Mouse (Mus musculus) urinary bladder, postnatal 14 days (tissue): Measurements from ENCODE around the gene Ywhaq.

Source experiments
- DNase-seq: peaks from one replicate; pipeline ENCODE4 v3.0.0; 2021; ENCODE audit warnings: low spot score

The Ywhaq gene

DNA sequence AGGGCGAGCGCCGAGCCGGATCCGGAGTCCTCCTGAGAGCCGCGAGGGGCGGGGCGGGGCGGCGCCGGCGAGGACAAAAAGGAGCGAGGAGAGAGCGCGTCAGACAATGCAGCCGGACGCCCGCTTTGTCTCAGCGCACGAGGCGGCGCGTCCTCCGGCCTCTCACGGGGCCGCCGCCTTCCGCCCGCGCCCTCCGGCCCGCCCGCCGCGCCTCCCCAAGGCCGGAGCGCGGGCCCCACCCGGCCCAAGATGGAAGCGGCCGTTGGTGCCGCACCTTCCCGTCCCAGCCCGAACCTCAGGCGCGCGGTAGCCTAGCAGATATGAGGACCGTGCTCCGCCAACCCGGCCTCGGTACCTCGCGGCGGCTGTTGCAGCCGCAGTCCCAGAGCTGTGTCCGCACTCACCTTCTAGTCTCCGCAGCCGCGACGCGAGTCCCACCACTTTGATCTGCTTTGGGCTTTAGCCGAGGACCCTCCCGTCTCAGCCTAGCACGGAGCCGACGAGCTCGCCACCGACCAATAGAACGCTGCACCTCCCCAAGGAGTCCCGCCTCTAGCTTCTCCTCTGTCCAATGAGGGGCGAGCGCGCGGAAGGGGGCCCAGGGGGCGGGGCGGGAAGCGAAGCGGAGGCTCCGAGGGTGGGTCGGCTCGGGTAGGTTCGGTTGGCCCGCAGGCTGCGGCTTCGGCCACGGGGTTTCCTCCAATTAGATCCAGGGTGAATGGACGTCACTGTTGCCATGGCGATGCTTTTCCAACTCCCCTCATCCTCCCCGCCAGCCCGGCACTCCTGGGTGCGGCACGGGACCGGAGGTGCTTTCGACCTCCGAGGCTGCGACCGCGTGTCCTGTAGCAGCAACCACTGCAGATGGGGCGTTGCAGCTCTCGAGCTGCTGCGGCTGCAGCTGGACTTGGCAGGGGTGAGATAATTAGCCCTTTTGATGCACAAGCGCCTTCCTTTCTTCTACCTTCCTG is at the start of gene Ywhaq:
TSS of gene Ywhaq (minus strand) at position 538 of the 971 bp plus-strand sequence.
- peak; percentile 97 for DNase-seq

DNA sequence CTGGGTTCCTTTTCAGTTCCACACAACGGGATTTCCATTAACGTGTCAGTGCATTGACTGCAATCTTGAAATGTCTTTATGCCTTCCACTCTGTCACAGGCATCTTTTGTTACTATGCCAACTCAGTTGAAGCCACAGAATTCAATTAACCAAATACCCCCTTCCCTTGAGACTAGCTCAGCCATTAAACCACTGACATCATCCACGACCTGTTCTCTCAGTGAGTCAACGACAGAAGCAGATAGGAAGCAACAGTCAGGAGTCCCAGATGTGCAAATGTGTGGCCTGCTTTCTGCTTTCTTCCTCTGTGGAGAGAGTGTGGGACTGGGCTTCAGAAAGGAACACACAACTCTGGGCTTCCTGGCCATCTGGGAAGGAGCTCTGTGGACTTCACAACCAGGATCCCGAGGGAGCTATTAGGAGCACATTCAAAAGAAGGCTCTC is 46.0 kb upstream of the Ywhaq start:
- no peak for DNase-seq

DNA sequence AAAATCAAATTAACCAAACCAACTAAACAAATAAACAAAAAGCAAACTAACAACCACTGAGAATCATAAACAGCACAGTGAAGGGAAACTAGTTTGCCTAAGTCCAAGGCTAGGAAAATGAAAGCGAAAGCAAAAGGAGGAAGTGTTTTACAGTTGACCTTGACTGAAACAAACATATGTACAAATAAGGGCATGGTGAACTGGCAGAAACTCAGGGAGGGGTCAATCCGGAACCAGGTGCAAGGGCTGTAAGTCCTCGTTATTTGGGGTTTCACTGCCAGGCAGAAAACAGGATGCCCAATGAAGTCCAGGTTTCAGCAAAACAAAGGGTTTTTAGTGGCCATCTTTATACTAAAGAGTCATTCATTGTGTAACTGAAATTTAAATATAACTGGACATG is 45.2 kb upstream of the Ywhaq start:
- no peak for DNase-seq

DNA sequence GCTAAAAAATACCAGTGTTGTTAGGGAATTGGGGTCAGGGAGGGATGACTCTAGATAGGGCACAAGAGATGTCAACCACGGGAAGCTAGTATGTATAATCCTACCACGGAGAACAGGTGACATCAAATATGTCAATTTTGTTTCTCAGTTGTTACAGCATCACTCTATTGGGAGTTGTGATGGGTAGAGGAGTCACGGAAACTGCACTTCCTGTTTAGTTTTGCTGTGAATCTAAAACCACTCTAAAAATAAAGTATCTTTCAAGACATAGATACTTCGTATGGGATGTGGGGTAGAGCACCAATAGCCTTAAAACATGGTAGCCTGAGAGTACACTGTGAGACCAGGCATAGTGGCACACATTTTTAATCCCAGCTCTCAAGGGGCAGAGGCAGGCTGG is 42.2 kb upstream of the Ywhaq start:
- DNase-seq = no peak

DNA sequence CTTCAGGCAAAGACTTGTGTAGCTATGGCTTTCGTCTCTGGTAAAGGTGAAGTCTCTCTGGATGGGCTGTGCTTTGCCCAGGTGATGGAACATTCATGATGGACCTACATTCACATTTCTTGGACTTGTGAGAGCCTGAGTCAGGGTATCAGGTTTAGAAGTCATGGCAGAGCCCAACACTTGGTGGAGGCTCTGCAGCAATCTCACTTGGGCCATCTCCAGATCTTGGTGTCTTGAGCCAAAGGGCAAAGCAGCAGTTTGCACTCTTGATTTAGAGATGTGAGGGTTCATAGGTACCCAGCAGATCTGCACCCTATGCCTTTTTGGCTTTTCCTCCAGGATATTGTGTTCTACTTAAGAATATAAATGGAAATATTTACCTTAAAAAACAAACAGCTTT is 38.6 kb upstream of the Ywhaq start:
- no peak for DNase-seq

DNA sequence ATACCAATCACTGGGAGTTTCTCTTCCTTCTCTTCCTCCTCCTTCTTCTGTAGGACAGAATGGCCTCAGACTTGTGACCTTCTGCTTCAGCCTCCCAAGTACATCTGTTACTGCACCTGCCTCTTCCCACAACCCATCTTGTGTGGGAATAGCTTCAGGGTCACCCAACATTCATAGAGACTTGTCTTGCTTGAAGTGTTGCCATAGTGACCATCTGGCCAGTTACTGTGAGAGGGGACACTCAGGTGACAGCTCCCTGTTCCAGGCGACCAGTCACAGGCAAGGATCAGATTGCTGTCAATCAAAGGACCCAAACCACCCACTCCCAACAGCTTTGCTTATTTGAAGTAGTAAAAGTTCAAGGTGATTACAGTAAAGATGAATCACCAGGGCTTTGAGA is 34.3 kb upstream of the Ywhaq start:
- DNase-seq = no peak

DNA sequence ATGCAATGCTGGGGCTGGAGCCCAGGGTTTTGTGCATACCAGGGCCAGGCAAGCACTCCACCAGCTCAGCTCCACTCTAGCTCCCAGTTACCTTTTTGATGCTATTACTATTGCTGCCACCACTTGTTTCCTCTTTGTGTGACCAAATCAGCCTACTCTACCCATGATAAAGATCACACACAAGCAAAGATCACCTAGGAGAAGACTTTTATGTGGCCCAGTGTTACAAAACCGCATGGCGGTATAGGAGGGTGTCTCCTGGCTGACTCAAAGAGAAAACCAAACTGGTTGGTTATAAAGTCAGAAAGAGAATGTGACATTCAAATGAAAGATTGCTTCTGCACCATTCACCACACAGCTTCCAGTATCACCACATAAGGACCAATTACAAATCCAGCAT is 33.9 kb upstream of the Ywhaq start:
- no peak for DNase-seq

DNA sequence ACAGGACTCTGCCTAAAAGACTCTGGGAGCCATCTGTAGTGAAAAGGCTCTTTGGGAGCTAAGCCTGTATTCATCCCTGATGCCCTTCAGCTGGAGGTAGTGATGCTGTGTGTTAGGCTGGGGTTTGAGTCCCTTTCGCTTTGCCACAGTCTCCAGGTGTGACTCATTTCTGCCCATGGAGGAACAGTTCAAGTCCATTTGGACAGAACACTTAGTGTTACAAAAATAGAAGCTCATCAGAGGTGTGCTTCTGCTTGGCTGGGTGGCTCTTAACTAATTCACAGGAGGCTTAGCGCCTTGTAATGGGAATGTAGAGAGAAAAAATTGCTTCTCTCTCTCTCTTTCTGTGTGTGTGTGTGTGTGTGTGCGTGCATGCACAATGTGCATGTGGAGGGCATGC is 26.3 kb upstream of the Ywhaq start:
- DNase-seq = no peak

DNA sequence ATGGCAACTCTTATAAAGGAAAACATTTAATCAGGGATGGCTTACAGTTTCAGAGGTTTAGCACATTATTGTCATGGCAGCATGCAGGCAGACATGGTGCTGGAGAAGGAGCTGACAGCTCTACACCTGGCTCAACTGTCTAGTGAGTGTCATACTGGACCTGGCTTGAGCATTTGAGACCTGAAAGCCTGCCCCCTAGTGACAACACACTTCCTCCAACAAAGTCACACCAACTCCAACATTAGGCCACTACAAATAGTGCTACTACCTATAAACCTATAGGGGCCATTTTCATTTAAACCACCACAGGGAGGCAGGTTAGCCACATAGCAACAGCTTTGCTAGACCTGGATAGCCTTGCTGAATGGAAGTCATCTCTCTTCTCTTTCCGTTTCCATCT is 24.4 kb upstream of the Ywhaq start:
- DNase-seq = no peak

DNA sequence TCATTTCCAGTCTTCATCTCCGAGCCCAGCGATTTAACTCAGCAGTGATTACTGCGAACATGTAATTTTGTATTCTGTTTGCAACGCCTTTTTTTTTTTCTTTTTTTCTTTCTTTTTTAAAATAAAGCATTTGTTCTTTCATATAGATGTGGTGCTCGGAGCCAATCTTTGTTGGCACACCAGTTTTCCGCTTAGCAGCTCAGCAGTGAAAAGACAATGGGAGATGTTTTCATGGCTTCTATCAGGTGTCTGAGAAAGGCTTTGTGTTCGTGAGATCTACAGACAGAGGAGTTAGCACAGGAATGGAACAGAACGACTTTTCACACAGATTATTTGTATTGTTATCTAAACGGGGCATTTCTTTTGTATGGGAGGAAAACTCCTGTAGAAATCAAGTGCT is 22.0 kb upstream of the Ywhaq start:
- DNase-seq = no peak

DNA sequence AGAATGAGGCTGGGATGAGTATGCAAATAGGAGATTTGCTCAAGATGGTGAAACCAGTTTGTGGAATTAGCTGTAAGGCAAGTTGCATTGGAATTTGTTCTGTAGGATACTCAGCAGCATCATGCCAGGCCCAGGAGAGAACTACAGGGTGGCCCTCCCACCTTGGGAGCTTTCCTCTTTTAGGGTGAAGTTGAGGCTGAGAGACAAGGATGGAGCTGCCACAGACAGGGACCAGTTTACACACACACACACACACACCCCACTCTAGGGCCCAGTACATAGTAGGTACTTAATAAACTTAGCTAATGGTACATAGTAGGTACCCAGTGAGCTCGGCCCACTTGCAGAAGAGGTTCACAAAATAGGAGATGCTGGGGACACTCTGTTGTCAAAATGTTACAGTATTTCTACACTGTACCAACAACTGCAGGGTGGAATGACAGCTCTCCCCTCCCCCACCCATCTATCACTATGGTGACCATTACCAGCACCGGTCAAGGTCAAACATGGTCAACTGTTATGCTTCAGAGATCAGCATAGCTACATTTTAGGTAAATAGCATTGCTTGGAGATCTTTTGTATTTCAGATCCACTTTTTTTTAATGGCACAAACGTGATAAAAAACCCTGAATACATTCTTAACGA is 21.4 kb upstream of the Ywhaq start:
- no peak for DNase-seq

DNA sequence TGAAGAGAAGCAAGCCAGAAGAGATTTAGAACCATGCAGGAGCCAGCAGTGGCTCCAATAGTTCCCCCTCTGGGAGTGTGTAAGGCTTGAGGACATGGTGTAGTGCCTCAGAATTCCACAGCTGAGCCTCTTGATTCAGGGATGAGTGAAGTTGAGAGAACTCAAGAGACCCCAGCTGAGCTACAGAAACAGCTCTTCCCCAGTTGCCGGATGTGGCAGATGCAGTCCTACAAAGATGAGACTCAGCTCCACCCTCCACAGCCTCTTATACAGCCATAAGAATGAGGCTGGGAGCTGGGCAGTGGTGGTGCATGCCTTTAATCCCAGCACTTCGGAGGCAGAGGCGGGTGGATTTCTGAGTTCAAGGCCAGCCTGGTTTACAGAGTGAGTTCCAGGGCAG is 20.9 kb upstream of the Ywhaq start:
- DNase-seq = no peak

DNA sequence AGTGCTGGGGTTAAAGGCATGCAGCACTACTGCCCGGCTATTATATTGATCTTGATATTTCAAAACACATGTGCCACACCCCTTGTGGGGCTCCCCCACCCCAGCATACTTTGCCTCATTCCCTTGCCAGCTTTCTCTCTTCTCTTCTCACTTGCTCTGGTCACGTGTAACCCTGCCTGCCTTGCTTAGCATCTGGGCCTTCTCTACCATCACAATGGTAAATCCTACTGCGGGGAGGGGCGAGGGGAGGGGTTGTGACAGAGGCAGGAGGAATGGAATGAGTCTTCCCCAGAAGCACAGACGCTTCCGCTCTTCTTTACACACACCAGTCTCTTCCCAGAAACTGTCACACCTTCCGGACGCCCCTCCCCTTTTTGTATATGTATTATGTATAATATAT is 14.5 kb upstream of the Ywhaq start:
- DNase-seq = no peak

DNA sequence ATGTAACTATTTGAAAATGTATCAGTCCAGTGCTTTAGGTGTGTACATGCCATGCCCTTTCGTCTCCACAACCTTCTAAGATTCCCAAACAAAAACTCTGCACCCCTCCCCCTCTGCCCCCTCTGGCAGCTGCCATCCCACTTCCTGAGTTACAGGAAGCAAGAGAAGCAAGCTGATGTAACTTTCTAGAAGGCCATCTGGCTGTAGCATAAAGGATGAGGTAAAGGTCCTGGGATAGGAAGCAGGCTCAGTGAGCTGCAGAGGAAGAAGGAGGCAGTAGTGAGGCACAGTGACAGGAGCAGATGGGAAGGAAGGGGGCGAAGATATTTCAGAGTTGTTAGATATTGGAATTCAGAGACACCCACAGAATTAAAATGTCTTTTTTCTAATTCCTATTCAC is 13.6 kb upstream of the Ywhaq start:
- DNase-seq = no peak

DNA sequence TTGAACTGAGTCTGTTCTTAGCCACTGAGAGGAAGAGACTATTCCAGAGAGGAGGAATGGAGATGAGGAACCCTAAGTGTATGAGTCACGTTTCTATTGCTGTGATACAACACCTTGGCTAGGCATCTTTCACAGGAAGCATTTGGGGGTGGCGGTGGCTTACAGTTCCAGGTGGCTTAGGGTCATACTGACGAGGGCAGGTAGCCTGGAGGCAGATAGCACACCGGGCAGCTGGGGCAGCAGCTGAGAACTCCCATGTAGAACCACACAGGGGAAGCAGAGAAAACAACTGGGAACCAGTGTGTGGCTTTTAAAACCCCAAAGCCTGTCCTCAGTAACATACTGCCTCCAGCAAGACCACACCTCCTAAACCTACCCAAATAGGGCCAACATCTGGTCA is 12.7 kb upstream of the Ywhaq start:
- no peak for DNase-seq

DNA sequence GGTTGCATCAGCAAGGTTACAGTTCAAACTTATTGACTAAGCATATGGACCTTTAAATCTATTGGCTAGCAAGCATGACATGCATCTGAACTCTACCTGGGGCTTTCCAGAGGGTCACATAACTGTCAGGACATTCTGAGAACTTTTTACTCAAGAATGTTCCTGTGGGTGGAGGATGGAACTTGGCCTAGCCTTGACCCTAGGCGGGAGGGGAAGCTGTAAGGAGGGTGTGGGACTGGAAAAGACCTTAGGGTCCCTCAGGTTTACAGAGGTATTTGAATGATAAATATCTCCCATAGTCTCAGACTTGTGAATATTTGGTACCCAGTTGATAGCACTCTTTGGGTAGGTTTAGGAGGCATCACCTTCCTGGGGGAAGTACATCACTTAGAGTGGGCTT is 11.6 kb upstream of the Ywhaq start:
- DNase-seq = no peak

DNA sequence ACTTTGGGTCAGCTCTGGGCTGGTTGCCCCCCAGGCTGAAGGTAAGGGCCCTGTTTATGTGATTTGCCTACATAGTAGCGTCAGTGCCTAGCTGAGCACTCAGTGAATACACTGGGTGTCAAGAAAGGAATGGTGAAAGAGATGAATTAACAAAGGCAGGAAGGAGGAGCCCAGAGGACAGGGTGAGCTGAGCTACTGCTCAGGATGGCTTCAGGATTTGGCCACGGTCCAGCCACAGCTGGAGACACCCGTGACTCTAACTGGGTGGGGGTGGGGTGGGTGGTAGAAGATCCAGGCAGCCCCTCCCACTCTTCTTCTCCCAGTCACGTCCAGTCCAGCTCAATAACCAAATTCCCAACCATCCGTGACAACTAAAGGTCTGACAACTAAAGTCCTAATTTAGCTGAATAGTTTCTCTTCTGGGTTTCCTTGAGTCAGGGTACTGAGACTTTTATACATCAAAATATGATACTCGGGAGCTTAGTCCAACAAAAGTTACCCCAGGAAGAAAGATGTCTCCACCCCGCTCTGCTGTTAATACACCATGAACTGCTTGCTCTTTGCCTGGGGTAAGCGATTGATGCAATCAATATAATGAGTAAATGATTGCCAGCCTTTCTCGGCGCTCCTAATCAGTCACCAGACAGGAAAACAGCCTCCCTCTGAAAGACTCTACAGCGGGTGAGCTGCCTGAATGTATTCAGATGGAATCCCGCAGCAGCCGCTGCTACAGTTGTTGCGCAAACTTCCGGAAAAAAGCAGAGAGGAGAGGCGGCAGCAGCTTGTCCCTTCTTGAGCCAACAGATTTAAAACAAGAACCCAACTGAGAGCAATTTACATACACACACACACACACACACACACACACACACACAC is 8.9 kb upstream of the Ywhaq start:
- peak; percentile 50 for DNase-seq

DNA sequence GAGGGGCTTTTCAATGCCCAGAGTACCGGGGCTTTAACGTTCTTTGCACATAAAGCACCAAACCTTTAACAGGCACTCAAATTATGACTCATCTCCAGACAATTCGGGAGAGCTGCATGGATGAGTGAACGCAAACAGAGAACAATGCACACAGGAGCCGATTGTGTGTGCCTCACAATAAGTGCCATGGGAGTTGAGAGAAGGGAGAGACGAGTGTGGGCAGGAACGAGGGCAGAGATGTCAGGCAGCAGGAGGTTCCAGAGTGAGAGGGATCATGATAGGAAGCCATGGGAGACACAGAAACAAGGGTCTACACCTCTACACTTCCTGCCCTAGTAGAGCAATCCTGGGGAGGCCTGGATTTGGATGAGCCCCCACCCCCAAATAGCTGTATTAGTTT is 7.2 kb upstream of the Ywhaq start:
- DNase-seq = no peak

DNA sequence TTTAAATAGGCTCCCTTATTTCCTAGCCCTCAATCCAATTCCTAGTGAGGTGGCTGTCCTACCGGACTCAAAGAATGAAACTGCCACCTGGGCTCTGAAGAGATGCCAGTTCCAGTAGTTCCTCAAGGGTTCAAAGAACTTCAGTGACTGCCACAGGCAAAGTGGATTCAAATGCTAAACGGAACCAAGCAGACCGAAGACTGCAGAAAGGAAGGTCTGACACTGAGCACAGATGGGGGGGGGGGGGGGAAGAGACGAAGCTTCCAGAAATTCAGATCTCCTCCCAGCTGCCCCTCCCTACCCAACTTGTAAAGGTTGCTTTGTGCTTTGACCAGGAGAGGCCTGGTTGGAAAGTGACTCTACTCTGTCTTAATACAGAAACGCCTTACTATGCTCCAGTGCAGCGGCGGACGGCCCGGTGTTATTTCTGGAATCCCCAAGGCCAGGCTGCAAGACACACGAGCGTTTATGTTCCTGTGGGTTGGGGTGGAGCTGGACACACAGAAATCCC is 1.2 kb upstream of the Ywhaq start:
- no peak for DNase-seq

DNA sequence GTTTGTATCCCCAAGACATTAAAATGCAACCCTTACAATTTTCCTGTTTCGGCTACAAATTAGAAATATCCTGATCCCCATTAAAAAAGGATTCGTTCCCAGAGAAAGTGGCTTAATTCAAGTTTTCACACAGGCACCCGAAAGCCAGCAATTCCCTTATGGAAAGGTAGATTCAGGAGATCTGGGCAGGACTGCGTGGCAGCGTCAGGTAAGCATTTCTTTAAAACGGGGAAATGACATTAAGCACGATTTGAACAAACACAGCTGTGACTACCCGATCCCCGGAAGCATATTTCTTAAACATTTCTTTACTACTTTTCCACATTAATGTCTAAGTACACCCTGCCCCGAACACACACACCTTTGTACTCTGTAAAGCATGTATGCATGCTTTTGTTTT is 646 bp upstream of the Ywhaq start:
- DNase-seq = peak; percentile 4

DNA sequence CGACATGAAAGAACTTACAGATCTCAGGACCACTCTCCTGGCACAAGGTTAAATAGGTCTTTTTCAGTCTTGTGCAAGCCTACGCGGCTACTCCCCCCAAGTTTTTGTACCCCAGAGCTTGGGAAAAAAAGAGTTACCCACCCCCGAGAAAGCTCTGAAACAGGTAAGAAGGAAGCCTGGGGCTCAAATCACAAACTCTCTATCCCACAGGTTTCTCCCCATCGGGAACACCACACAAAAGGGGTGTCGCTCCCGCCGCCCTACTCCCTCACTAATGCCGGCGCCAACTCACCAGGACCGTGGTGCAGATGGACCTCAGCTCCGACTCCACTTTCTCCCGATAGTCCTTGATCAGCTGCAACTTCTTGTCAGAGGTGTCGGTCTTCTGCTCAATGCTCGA is 931 bp downstream of the Ywhaq start:
- peak; percentile 5 for DNase-seq

DNA sequence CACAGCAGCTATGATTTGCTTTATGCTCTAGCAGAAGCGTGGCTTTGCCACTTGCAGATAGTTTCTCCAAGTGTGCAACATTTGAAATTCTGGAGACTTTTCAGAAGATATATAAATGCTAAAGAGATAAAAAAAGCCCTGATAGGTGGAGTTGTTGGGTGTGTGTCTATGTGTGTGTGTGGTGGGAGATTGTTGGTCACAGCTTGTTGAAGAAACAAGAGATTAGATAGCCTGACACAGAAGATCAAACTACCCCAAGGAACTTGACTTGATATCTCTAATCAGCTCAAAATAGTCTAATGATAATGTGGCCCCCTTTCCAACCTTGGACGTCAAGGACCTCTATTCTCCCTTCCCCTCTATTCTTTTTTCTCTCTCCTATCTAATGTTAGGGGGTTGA is 6.8 kb downstream of the Ywhaq start:
- DNase-seq = no peak
